Mouse (Mus musculus): ENCODE data around the gene Bhlhe23. TPM values are rescaled to one million over a fixed set of nuclear protein-coding genes. Genes with fewer than 3 reads are reported as not detected.

Bhlhe23 gene
- polyA plus RNA-seq, 1 experiment from 2014 or later: not detected

DNA sequence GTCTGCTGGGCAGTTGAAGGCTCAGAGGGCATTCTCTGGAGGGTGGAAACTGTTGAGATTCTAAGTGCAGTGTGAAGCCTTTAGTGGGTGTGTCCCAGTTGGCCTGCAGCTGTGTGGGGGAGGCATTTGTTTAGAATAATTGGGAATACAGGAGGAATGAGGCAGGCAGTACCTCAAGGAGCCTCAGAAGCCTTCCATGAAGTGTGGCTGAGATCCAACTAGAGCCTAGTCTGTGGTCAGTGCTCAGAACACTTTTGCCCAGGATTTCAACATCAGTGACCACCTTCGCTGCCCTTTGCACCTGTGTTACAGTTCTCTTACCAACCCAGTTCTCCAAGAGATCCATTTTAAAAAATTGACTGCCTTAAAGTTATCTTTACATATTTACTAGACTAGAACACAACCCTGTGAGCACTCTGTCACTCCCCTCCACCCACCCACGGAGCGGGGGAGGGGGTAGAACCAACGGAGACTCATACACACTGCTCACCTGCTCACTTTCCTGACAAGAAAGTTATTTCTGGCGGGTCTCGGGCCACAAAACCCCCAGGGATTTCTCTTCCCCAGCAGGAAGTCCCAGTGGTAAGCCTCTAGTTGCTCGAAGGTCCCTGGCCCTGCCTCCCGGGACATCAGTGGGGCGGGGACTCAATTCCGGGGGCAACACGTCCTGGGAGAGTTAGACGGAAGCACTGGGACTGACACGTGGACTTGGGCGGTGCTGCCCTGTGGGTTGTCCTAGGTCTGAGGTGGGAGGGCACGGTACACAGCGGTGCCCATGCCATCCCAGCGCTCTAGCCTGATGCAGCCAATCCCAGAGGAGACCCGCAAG, 51.9 kb downstream of the Bhlhe23 start, which contains the start of gene Slc17a9:
Gene Slc17a9 (plus strand): TSS at position 679 of the 829 bp plus-strand sequence.
- Histone ChIP-seq H3K9ac (ENCODE audit: low read depth, low read length) (no peak within 1 kb of the TSS), H3K9me3 (ENCODE audit: control insufficient read depth, low read length) (no peaks in the 10 kb centered on the region), H3K27me3 (ENCODE audit: control insufficient read depth, insufficient read depth, low read length) (no peaks in the 10 kb centered on the region), H3K4me2 (replicated peaks; ENCODE audit: low read depth, low read length) (peak within 1 kb of the TSS; percentile 31), H3K36me3 (ENCODE audit: control insufficient read depth, insufficient read depth, low read length) (peaks cover 31% of the 10 kb centered on the region), H3K4me3 (ENCODE audit: low read length) (0 out of 2 replicates have a peak within 1 kb of the TSS, but pooled peaks have one; percentile 3), H3K4me1 (ENCODE audit: control insufficient read depth, insufficient read depth, low read length) (peaks cover 9% of the 10 kb centered on the region; the same call in 1 of the 2 replicates), H3K27ac (ENCODE audit: low read depth, low read length) (no peak within 1 kb of the TSS)
- WGBS: 5% methylated on average over 18 of the region's 18 CpGs
- peak; percentile 82 for ATAC-seq (ENCODE audit: low FRiP score, low TSS enrichment)

Other genes with a start within 250 kb of the Bhlhe23 start
- gene Mrgbp, start 195.6 kb downstream of the Bhlhe23 start, polyA plus RNA-seq (2014; fragmentation: Nextera tagmentation; extraction: Ambion mirVana): 52.4 and 53.9 TPM in 2 replicates
- 82.4 and 83.1 TPM in 2 replicates for gene Ogfr, start 187.7 kb downstream of the Bhlhe23 start, polyA plus RNA-seq (2014; fragmentation: Nextera tagmentation; extraction: Ambion mirVana)
- gene Col9a3, start 179.1 kb downstream of the Bhlhe23 start, polyA plus RNA-seq (2014; fragmentation: Nextera tagmentation; extraction: Ambion mirVana): 4.4 and 6.4 TPM in 2 replicates
- 0.22 and 0.40 TPM in 2 replicates for gene Tcfl5, start 134.2 kb downstream of the Bhlhe23 start, polyA plus RNA-seq (2014; fragmentation: Nextera tagmentation; extraction: Ambion mirVana)
- 25.6 and 39.5 TPM in 2 replicates for gene Dido1, start 66.9 kb downstream of the Bhlhe23 start, polyA plus RNA-seq (2014; fragmentation: Nextera tagmentation; extraction: Ambion mirVana)
- 54.3 and 62.9 TPM in 2 replicates for gene Gid8, start 66.8 kb downstream of the Bhlhe23 start, polyA plus RNA-seq (2014; fragmentation: Nextera tagmentation; extraction: Ambion mirVana)
- gene Slc17a9, start 51.6 kb downstream of the Bhlhe23 start, polyA plus RNA-seq (2014; fragmentation: Nextera tagmentation; extraction: Ambion mirVana): 0.20 and 0.47 TPM in 2 replicates
- gene Ythdf1, start 144.0 kb upstream of the Bhlhe23 start, polyA plus RNA-seq (2014; fragmentation: Nextera tagmentation; extraction: Ambion mirVana): 48.7 and 75.4 TPM in 2 replicates
- not detected in 2 replicates for gene Birc7, start 152.1 kb upstream of the Bhlhe23 start, polyA plus RNA-seq (2014; fragmentation: Nextera tagmentation; extraction: Ambion mirVana)
- gene Nkain4, start 177.8 kb upstream of the Bhlhe23 start, polyA plus RNA-seq (2014; fragmentation: Nextera tagmentation; extraction: Ambion mirVana): 39.0 and 44.1 TPM in 2 replicates
- 55.1 and 71.3 TPM in 2 replicates for gene Arfgap1, start 190.3 kb upstream of the Bhlhe23 start, polyA plus RNA-seq (2014; fragmentation: Nextera tagmentation; extraction: Ambion mirVana)
- gene Col20a1, start 209.6 kb upstream of the Bhlhe23 start, polyA plus RNA-seq (2014; fragmentation: Nextera tagmentation; extraction: Ambion mirVana): 0.21 and 0.50 TPM in 2 replicates

All from kidney, embryonic 14.5 days (tissue).